Mouse (Mus musculus): ENCODE data around the gene Stoml3. TPM values are rescaled to one million over a fixed set of nuclear protein-coding genes. Genes with fewer than 3 reads are reported as not detected.

Gene Stoml3
- polyA plus RNA-seq, 1 experiment from 2014 or later, result not detected

DNA sequence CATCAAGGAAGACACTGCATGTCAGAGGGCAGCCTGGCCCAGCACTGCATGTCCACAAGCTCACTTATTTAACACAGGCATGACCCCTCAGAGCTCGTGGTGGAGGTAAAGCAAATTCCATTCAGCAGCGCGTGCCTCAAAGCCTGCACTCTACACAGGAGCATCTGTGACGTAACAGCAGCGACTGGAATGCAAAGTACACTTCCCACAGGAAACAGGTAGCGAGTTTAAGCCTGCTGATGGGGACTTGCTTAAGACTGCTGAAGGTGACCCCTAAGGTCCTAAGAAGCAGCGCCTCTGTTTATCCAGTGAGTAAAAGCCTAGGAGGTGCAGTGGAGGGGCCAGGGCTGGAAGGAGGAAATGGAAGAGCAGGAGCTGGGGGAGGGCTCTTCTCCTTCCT is 33.5 kb upstream of the Stoml3 start:
- no peak overlapping the region for H3K4me3 ChIP-seq (ENCODE audit: low read depth, low read length)
- DNase-seq (ENCODE audit: low spot score), result no peak
- no peaks in the 10 kb centered on the region for H3K27me3 ChIP-seq (replicated peaks; ENCODE audit: control insufficient read depth, insufficient read depth, low read length)
- peaks cover 1% of the 10 kb centered on the region; the same call in 1 of the 2 replicates for H3K4me1 ChIP-seq (replicated peaks; ENCODE audit: control insufficient read depth, insufficient read depth, low read length)
- H3K27ac ChIP-seq (ENCODE audit: low read depth, low read length), result no peak overlapping the region
- H3K9me3 ChIP-seq (ENCODE audit: control insufficient read depth, low read length), result no peaks in the 10 kb centered on the region
- no peak overlapping the region for H3K4me2 ChIP-seq
- peaks cover 35% of the 10 kb centered on the region; the same call in 1 of the 2 replicates for H3K36me3 ChIP-seq (ENCODE audit: control insufficient read depth, insufficient read depth, low read length)
- 79% methylated on average over 7 of the region's 7 CpGs for whole genome bisulfite sequencing
- H3K9ac ChIP-seq (ENCODE audit: low read depth, low read length), result no peak overlapping the region
- ATAC-seq (replicated peaks; ENCODE audit: low FRiP score), result no peak

DNA sequence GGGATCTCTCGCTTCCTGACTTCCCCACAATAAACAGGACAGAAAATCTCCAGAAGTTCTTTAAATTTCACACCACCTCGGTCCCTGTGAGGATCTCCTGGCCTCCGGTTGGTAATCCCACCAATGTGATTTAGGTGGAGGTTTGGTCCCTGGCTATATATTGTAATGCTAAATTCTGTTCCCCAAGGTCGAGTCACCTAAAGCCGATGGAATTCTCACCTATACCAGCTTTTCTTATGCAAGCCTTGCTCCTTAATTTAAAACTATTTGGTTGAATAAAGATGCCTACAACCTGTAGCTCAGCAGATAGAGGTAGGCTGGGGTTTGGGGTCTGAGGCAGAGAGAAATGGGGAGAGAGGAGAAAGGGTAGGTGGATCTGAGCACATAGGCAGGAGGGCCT is 30.7 kb upstream of the Stoml3 start:
- no peak for ATAC-seq (replicated peaks; ENCODE audit: low FRiP score)
- H3K9ac ChIP-seq (ENCODE audit: low read depth, low read length), result no peak overlapping the region
- no peak overlapping the region for H3K27ac ChIP-seq (ENCODE audit: low read depth, low read length)
- no peaks in the 10 kb centered on the region for H3K9me3 ChIP-seq (ENCODE audit: control insufficient read depth, low read length)
- DNase-seq (ENCODE audit: low spot score), result no peak
- H3K36me3 ChIP-seq (ENCODE audit: control insufficient read depth, insufficient read depth, low read length), result peaks cover 25% of the 10 kb centered on the region; the same call in 1 of the 2 replicates
- no peaks in the 10 kb centered on the region for H3K27me3 ChIP-seq (replicated peaks; ENCODE audit: control insufficient read depth, insufficient read depth, low read length)
- no peak overlapping the region for H3K4me2 ChIP-seq
- 74% methylated on average over 5 of the region's 5 CpGs for WGBS
- no peak overlapping the region for H3K4me3 ChIP-seq (ENCODE audit: low read depth, low read length)
- H3K4me1 ChIP-seq (replicated peaks; ENCODE audit: control insufficient read depth, insufficient read depth, low read length), result peaks cover 3% of the 10 kb centered on the region; the same call in 1 of the 2 replicates

DNA sequence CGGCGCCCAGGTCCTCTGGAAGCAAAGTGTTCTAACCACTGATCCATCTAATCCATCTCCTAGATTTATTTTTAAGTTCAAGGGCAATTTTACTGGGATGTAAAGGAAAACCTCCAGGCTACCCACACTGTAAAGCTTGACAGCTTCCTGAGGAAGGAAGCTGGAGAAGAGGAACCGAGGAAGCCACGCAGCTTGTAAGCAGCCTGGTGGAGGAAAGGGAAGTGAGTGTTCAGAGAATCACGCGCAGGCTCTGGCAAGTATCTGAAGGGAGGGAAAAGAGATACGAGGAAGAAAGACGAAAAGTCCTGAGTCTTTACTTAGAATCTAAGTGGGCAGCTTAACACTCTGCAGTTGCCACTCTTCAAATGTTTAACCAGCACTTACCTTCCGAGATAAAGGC is 28.3 kb upstream of the Stoml3 start:
- ATAC-seq (replicated peaks; ENCODE audit: low FRiP score) (no peak), DNase-seq (ENCODE audit: low spot score) (no peak)
- no peak overlapping the region for H3K27ac ChIP-seq (ENCODE audit: low read depth, low read length)
- H3K9me3 ChIP-seq (ENCODE audit: control insufficient read depth, low read length), result no peaks in the 10 kb centered on the region
- WGBS, result 61% methylated on average over 9 of the region's 9 CpGs
- no peak overlapping the region for H3K9ac ChIP-seq (ENCODE audit: low read depth, low read length)
- H3K4me1 ChIP-seq (replicated peaks; ENCODE audit: control insufficient read depth, insufficient read depth, low read length), result peaks cover 3% of the 10 kb centered on the region; the same call in 1 of the 2 replicates
- no peaks in the 10 kb centered on the region for H3K27me3 ChIP-seq (replicated peaks; ENCODE audit: control insufficient read depth, insufficient read depth, low read length)
- H3K36me3 ChIP-seq (ENCODE audit: control insufficient read depth, insufficient read depth, low read length), result peaks cover 18% of the 10 kb centered on the region; the same call in 1 of the 2 replicates
- no peak overlapping the region for H3K4me2 ChIP-seq
- H3K4me3 ChIP-seq (ENCODE audit: low read depth, low read length), result no peak overlapping the region

GRCm38 (mm10) chr3:53462701-53463045 is 25.8 kb upstream of the Stoml3 start:
- H3K9ac ChIP-seq (ENCODE audit: low read depth, low read length), result peak overlapping the region; percentile 86
- peak overlapping the region; percentile 71 for H3K27ac ChIP-seq (ENCODE audit: low read depth, low read length)
- H3K4me2 ChIP-seq, result peak overlapping the region; percentile 81
- peaks cover 7% of the 10 kb centered on the region for H3K36me3 ChIP-seq (ENCODE audit: control insufficient read depth, insufficient read depth, low read length)
- no peaks in the 10 kb centered on the region for H3K9me3 ChIP-seq (ENCODE audit: control insufficient read depth, low read length)
- peaks cover 12% of the 10 kb centered on the region for H3K4me1 ChIP-seq (replicated peaks; ENCODE audit: control insufficient read depth, insufficient read depth, low read length)
- H3K4me3 ChIP-seq (ENCODE audit: low read depth, low read length), result peak overlapping the region; percentile 89
- no peaks in the 10 kb centered on the region for H3K27me3 ChIP-seq (replicated peaks; ENCODE audit: control insufficient read depth, insufficient read depth, low read length)
- ATAC-seq (replicated peaks; ENCODE audit: low FRiP score) (peak; percentile 1; the same call in 1 of the 2 replicates), DNase-seq (ENCODE audit: low spot score) (no peak)
- WGBS, result 8% methylated on average over 9 of the region's 9 CpGs

DNA sequence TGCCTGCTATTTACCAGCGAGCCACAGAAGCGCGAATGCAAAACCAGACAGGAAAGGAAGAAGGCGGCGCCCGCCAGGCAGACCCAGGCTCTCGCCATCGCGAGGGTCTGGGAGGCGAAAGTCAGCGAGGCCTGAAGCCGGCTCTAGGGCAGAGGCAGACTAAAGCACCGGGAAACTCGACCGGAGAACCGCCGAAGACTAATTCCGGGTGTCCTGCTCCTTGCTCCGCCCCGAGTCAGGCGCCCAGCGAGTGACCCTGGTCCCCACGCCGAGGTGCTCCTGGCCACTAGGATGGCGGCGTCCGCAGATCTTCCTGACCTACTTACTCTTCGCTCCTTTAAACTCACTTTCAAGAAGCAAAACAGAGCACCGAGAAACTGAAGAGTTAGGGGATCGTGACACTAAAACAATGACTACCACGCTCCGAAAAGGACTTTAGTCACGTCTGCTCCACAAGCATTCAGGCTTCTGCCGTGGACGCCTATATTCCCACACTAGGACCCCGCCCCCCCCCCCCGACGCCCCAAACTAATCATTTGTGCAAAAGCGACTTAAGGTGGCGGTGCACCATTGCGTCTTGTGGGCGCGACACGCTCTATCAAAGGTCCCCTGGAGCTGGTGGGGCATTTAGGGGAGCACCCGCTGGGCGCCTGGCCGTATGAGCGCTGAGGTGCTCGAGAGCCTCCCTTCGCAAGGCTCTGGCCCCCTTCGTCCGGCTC is 25.2 kb upstream of the Stoml3 start, which contains the start of the genes Nhlrc3 and Proser1:
Gene Nhlrc3 (minus strand): TSS at position 287 of the 719 bp plus-strand sequence.
Gene Proser1 (plus strand): TSS at position 621 of the 719 bp plus-strand sequence.
- under 1% methylated on average over 52 of the region's 52 CpGs for WGBS

DNA sequence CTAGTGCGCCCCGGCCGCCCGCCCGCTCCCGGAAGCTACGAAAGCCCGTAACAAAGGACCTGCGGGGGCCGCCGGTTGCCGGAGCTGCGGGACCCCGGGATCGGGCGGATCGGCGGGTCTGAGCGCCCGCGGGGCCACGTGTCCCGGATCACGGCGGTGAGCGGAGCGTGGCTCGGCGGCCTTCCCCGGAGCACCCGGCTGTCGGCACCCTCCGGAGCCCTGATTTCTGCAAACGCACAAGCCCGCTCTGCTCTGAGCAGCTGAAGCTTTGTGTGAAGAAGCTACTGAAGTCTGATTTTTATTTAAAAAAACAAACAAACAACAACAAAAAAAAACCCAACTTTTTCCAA is 24.7 kb upstream of the Stoml3 start:
- H3K9ac ChIP-seq (ENCODE audit: low read depth, low read length), result peak overlapping the region; percentile 86
- H3K9me3 ChIP-seq (ENCODE audit: control insufficient read depth, low read length), result no peaks in the 10 kb centered on the region
- peaks cover 10% of the 10 kb centered on the region for H3K36me3 ChIP-seq (ENCODE audit: control insufficient read depth, insufficient read depth, low read length)
- peaks cover 17% of the 10 kb centered on the region for H3K4me1 ChIP-seq (replicated peaks; ENCODE audit: control insufficient read depth, insufficient read depth, low read length)
- ATAC-seq (replicated peaks; ENCODE audit: low FRiP score) (peak; percentile 51; the same call in 1 of the 2 replicates), DNase-seq (ENCODE audit: low spot score) (no peak)
- no peaks in the 10 kb centered on the region for H3K27me3 ChIP-seq (replicated peaks; ENCODE audit: control insufficient read depth, insufficient read depth, low read length)
- H3K4me2 ChIP-seq, result peak overlapping the region; percentile 81
- peak overlapping the region; percentile 89 for H3K4me3 ChIP-seq (ENCODE audit: low read depth, low read length)
- under 1% methylated on average over 35 of the region's 35 CpGs for WGBS
- peak overlapping the region; percentile 71; the same call in 1 of the 2 replicates for H3K27ac ChIP-seq (ENCODE audit: low read depth, low read length)

More for the DNA sequence above, 25.2 kb upstream of the Stoml3 start, which contains the start of the genes Nhlrc3 and Proser1:
- peak within 1 kb of the TSS; percentile 71 for H3K27ac ChIP-seq (ENCODE audit: low read depth, low read length)
- DNase-seq (ENCODE audit: low spot score), result peak; percentile 86
- H3K9ac ChIP-seq (ENCODE audit: low read depth, low read length), result peak within 1 kb of the TSS; percentile 86
- peaks cover 12% of the 10 kb centered on the region for H3K4me1 ChIP-seq (replicated peaks; ENCODE audit: control insufficient read depth, insufficient read depth, low read length)
- peaks cover 7% of the 10 kb centered on the region for H3K36me3 ChIP-seq (ENCODE audit: control insufficient read depth, insufficient read depth, low read length)
- H3K9me3 ChIP-seq (ENCODE audit: control insufficient read depth, low read length), result no peaks in the 10 kb centered on the region
- H3K27me3 ChIP-seq (replicated peaks; ENCODE audit: control insufficient read depth, insufficient read depth, low read length), result no peaks in the 10 kb centered on the region
- ATAC-seq (replicated peaks; ENCODE audit: low FRiP score), result peak; percentile 92
- H3K4me2 ChIP-seq, result peak within 1 kb of the TSS; percentile 81
- peak within 1 kb of the TSS; percentile 89 for H3K4me3 ChIP-seq (ENCODE audit: low read depth, low read length)

DNA sequence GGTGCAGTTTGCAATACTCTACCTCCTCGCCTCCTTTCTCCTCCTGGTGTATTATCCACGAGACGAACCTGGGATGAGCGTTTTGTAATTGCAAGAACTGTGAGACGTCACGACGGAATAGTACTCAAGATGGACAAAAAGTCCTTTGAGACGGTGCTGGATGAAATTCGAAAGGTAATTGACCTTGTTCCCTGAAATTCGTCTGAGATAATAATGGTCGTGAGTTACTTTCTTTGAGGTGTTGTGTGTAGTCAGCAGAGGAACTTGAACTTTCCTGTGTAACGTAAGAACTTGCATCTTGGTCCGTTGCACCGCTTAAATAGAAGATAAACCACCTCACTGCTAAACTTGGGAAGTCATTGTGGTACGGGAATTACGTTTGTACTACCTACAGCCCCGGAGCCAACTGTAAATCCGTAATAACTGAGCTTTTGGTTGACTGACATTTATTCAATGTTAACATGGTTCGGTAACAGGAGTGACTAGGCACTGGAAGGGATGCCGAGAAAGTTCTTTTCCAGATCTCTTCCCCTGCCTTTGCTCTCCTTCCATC is 24.2 kb upstream of the Stoml3 start:
- H3K9ac ChIP-seq (ENCODE audit: low read depth, low read length), result peak overlapping the region; percentile 86
- WGBS, result under 1% methylated on average over 20 of the region's 20 CpGs
- DNase-seq (ENCODE audit: low spot score), result no peak

DNA sequence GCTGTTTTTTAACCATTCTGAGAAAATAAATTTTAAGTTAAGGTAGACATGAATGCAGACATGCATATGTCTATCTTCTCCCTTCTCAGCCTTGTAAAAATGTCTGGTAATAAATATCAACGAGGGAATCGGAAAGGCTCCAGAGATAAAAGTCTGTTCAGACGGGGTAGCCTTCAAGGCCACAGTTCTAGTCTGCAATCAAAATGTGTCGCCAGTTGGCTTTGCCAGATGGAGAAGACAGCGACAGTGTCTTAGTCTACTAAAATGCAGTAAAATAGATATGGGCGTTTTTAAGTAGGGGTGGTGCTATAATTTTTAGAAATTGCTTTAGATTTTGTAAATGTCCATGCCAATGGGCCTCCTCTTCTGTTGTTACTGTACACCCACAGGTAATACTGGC is 23.1 kb upstream of the Stoml3 start:
- H3K27me3 ChIP-seq (replicated peaks; ENCODE audit: control insufficient read depth, insufficient read depth, low read length), result no peaks in the 10 kb centered on the region
- no peak overlapping the region; the same call in 1 of the 2 replicates for H3K27ac ChIP-seq (ENCODE audit: low read depth, low read length)
- H3K4me1 ChIP-seq (replicated peaks; ENCODE audit: control insufficient read depth, insufficient read depth, low read length), result peaks cover 13% of the 10 kb centered on the region; the same call in 1 of the 2 replicates
- peak overlapping the region; percentile 89 for H3K4me3 ChIP-seq (ENCODE audit: low read depth, low read length)
- H3K4me2 ChIP-seq, result peak overlapping the region; percentile 81
- 33% methylated on average over 6 of the region's 6 CpGs for WGBS
- no peak overlapping the region; the same call in 1 of the 2 replicates for H3K9ac ChIP-seq (ENCODE audit: low read depth, low read length)
- DNase-seq (ENCODE audit: low spot score) (no peak), ATAC-seq (replicated peaks; ENCODE audit: low FRiP score) (no peak)
- H3K36me3 ChIP-seq (ENCODE audit: control insufficient read depth, insufficient read depth, low read length), result peaks cover 5% of the 10 kb centered on the region
- H3K9me3 ChIP-seq (ENCODE audit: control insufficient read depth, low read length), result no peaks in the 10 kb centered on the region

More for the DNA sequence above, 24.2 kb upstream of the Stoml3 start:
- no peak for ATAC-seq (replicated peaks; ENCODE audit: low FRiP score)
- peak overlapping the region; percentile 89 for H3K4me3 ChIP-seq (ENCODE audit: low read depth, low read length)
- H3K27me3 ChIP-seq (replicated peaks; ENCODE audit: control insufficient read depth, insufficient read depth, low read length), result no peaks in the 10 kb centered on the region
- peak overlapping the region; percentile 81 for H3K4me2 ChIP-seq
- no peaks in the 10 kb centered on the region for H3K9me3 ChIP-seq (ENCODE audit: control insufficient read depth, low read length)
- no peak overlapping the region for H3K27ac ChIP-seq (ENCODE audit: low read depth, low read length)
- H3K4me1 ChIP-seq (replicated peaks; ENCODE audit: control insufficient read depth, insufficient read depth, low read length), result peaks cover 17% of the 10 kb centered on the region
- peaks cover 9% of the 10 kb centered on the region for H3K36me3 ChIP-seq (ENCODE audit: control insufficient read depth, insufficient read depth, low read length)
